Comparison of ENCODE assay signal across 15 mouse cellular contexts in the genomic region with DNA sequence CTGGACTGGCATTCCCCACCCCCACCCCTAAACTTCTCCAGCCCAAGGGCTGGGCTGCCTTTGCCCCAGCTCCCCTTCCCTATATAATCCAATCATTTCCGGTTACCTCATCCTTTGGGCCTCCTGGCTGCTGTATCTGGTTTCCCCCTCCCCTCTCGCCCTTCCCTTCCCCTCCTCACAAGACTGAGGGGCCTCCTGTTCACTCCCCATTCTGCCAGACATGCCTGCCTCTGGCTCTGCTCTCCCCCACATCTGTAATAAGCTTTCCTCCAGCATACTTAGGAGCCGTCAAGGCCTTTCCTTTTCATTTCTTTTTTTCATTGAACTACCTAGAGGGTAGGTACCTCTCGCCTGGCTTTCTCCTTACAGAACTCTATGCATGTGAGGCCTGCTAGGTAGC. TPM values are rescaled to one million over a fixed set of nuclear protein-coding genes. Genes with fewer than 3 reads are reported as not detected.
DNase-seq lines count a peak whose midpoint lies in the region; ATAC-seq and TF ChIP-seq lines count a peak whose summit lies in the region.
"Had no signal": no experiment of that assay in that cellular context is flagged by ENCODE, and none has a peak within 500 bp of the region (broad histone marks: within the 10 kb centered on the region; RNA-seq: fewer than 3 reads in every experiment).

No protein-coding gene starts in this region.

- DNase-seq in kidney, postnatal 0 days (ENCODE audit: low spot score): peak; percentile 76
- no peak for DNase-seq in kidney, postnatal 36 days
- no peak for DNase-seq in limb, embryonic 10.5 days (ENCODE audit: low spot score)
- no peak for DNase-seq in layer of hippocampus, postnatal 25 days (ENCODE audit: extremely low spot score in 1 of 2, low spot score in 1 of 2)
- no peak for DNase-seq in right cerebral cortex, postnatal 36 days (ENCODE audit: low spot score in 2 of 2)
- DNase-seq: cerebellum, postnatal 36 days; forebrain, postnatal 0 days; heart, adult 18-20 months; layer of hippocampus, postnatal 36 days; lung, postnatal 4 days had no signal

- 44% methylated on average over 4 of the region's 4 CpGs for WGBS in heart, embryonic 14.5 days
- WGBS in heart, embryonic 11.5 days (ENCODE audit: insufficient replicate concordance): 54% methylated on average over 4 of the region's 4 CpGs
- 38% methylated on average over 4 of the region's 4 CpGs for WGBS in kidney, postnatal 0 days
- 69% methylated on average over 4 of the region's 4 CpGs for WGBS in limb, embryonic 10.5 days
- 42% methylated on average over 4 of the region's 4 CpGs for WGBS in midbrain, embryonic 16.5 days

- H3K9me3 ChIP-seq in heart, embryonic 14.5 days (ENCODE audit: control insufficient read depth, low read length): no peaks in the 10 kb centered on the region
- H3K9me3 ChIP-seq in heart, embryonic 11.5 days (replicated peaks; ENCODE audit: control insufficient read depth, low read length): no peaks in the 10 kb centered on the region
- no peaks in the 10 kb centered on the region for H3K9me3 ChIP-seq in kidney, postnatal 0 days (replicated peaks; ENCODE audit: low read length)
- H3K9me3 ChIP-seq in limb, embryonic 10.5 days (replicated peaks): no peaks in the 10 kb centered on the region
- no peaks in the 10 kb centered on the region for H3K9me3 ChIP-seq in midbrain, embryonic 16.5 days (replicated peaks; ENCODE audit: control insufficient read depth, low read length, poor library complexity, severe bottlenecking)

- no peak overlapping the region for H3K4me3 ChIP-seq in heart, embryonic 14.5 days (ENCODE audit: control insufficient read depth in 1 of 2, insufficient read depth in 1 of 2, low read depth in 1 of 2, low read length in 2 of 2)
- H3K4me3 ChIP-seq in heart, embryonic 11.5 days (ENCODE audit: low read depth, low read length): no peak overlapping the region
- no peak overlapping the region for H3K4me3 ChIP-seq in kidney, postnatal 0 days (replicated peaks; ENCODE audit: low read depth, low read length)
- no peak overlapping the region for H3K4me3 ChIP-seq in limb, embryonic 10.5 days
- no peak overlapping the region for H3K4me3 ChIP-seq in midbrain, embryonic 16.5 days (ENCODE audit: low read depth, low read length)

- H3K27ac ChIP-seq in heart, embryonic 14.5 days (replicated peaks in 1 of 2; ENCODE audit: control insufficient read depth in 1 of 2, insufficient read depth in 1 of 2, low read depth in 2 of 2, low read length in 2 of 2): peak overlapping the region; percentile 5 to 42; a peak in 2 of 4 replicates
- H3K27ac ChIP-seq in heart, embryonic 11.5 days (ENCODE audit: low read depth, low read length): no peak overlapping the region
- peak overlapping the region; percentile 60 for H3K27ac ChIP-seq in kidney, postnatal 0 days
- H3K27ac ChIP-seq in limb, embryonic 10.5 days: peak overlapping the region; percentile 73; the same call in 1 of the 2 replicates
- H3K27ac ChIP-seq in midbrain, embryonic 16.5 days (ENCODE audit: low read length): no peak overlapping the region
- H3K27ac ChIP-seq: liver, embryonic 14.5 days; stomach, postnatal 0 days had no signal

- no peaks in the 10 kb centered on the region for H3K27me3 ChIP-seq in heart, embryonic 14.5 days (ENCODE audit: control insufficient read depth, insufficient read depth, low read length)
- no peaks in the 10 kb centered on the region for H3K27me3 ChIP-seq in heart, embryonic 11.5 days (ENCODE audit: control insufficient read depth, insufficient read depth, low read length)
- no peaks in the 10 kb centered on the region for H3K27me3 ChIP-seq in kidney, postnatal 0 days (ENCODE audit: insufficient read depth, low read length)
- no peaks in the 10 kb centered on the region for H3K27me3 ChIP-seq in limb, embryonic 10.5 days (ENCODE audit: low read depth, poor library complexity, severe bottlenecking)
- H3K27me3 ChIP-seq in midbrain, embryonic 16.5 days (ENCODE audit: control insufficient read depth, insufficient read depth, low read depth, low read length): no peaks in the 10 kb centered on the region; the same call in 1 of the 2 replicates

- H3K36me3 ChIP-seq in heart, embryonic 14.5 days (ENCODE audit: control insufficient read depth, insufficient read depth, low read length): no peaks in the 10 kb centered on the region
- H3K36me3 ChIP-seq in heart, embryonic 11.5 days (ENCODE audit: control insufficient read depth, insufficient read depth, low read length): no peaks in the 10 kb centered on the region
- no peaks in the 10 kb centered on the region for H3K36me3 ChIP-seq in kidney, postnatal 0 days (ENCODE audit: insufficient read depth, low read length)
- no peaks in the 10 kb centered on the region for H3K36me3 ChIP-seq in limb, embryonic 10.5 days
- H3K36me3 ChIP-seq in midbrain, embryonic 16.5 days (ENCODE audit: control insufficient read depth, insufficient read depth, low read length): no peaks in the 10 kb centered on the region

- peaks cover 16 to 23% of the 10 kb centered on the region in 2 experiments for H3K4me1 ChIP-seq in heart, embryonic 14.5 days (ENCODE audit: control insufficient read depth in 2 of 2, insufficient read depth in 2 of 2, low read length in 2 of 2)
- H3K4me1 ChIP-seq in heart, embryonic 11.5 days (ENCODE audit: control insufficient read depth, insufficient read depth, low read length): peaks cover 17% of the 10 kb centered on the region
- peaks cover 17% of the 10 kb centered on the region; the same call in 1 of the 2 replicates for H3K4me1 ChIP-seq in kidney, postnatal 0 days (replicated peaks; ENCODE audit: insufficient read depth, low read length)
- peaks cover 37% of the 10 kb centered on the region for H3K4me1 ChIP-seq in limb, embryonic 10.5 days
- H3K4me1 ChIP-seq in midbrain, embryonic 16.5 days (ENCODE audit: control insufficient read depth, insufficient read depth, low read length): peaks cover 4% of the 10 kb centered on the region; the same call in 1 of the 2 replicates

- ATAC-seq in heart, embryonic 14.5 days (ENCODE audit: insufficient number of reproducible peaks, insufficient read depth, low FRiP score, low read depth): no peak
- ATAC-seq in heart, embryonic 11.5 days (replicated peaks; ENCODE audit: insufficient number of reproducible peaks, low FRiP score, low TSS enrichment): no peak
- ATAC-seq in kidney, postnatal 0 days (replicated peaks; ENCODE audit: low FRiP score, low read depth): peak; percentile 23; the same call in 1 of the 2 replicates
- ATAC-seq in midbrain, embryonic 16.5 days: no peak
- ATAC-seq: forebrain, postnatal 0 days had no signal

- H3K4me2 ChIP-seq in heart, embryonic 14.5 days (ENCODE audit: low read length): no peak overlapping the region
- no peak overlapping the region for H3K4me2 ChIP-seq in heart, embryonic 11.5 days
- no peak overlapping the region for H3K4me2 ChIP-seq in kidney, postnatal 0 days (ENCODE audit: low read length)
- H3K4me2 ChIP-seq in midbrain, embryonic 16.5 days (ENCODE audit: low read length): no peak overlapping the region

- TF ChIP-seq CTCF in kidney, postnatal 0 days (IDR thresholded peaks at IDR 0.05; ENCODE audit: low read depth): no peak

- peak overlapping the region; percentile 31 for H3K9ac ChIP-seq in heart, embryonic 14.5 days (ENCODE audit: low read length)
- no peak overlapping the region for H3K9ac ChIP-seq in heart, embryonic 11.5 days (ENCODE audit: low read depth, low read length)
- no peak overlapping the region for H3K9ac ChIP-seq in kidney, postnatal 0 days (ENCODE audit: low read depth, low read length)
- H3K9ac ChIP-seq in midbrain, embryonic 16.5 days (ENCODE audit: low read depth, low read length): 0 out of 2 replicates have a peak overlapping the region, but pooled peaks have one; percentile 10
- H3K9ac ChIP-seq: forebrain, postnatal 0 days; liver, embryonic 14.5 days had no signal

RNA-seq across cellular contexts. Expression of a gene that starts 19.9 kb away (rescaled TPM):
- 10.5 and 13.3 TPM in 2 replicates for polyA plus RNA-seq in heart, embryonic 14.5 days (2014; fragmentation: Nextera tagmentation; extraction: Ambion mirVana)
- polyA plus RNA-seq in heart, embryonic 11.5 days (2014; fragmentation: Nextera tagmentation; extraction: Ambion mirVana): 12.1 and 14.8 TPM in 2 replicates
- polyA plus RNA-seq in kidney, postnatal 0 days (2015; fragmentation: Nextera tagmentation; extraction: Ambion mirVana): 5.7 and 6.4 TPM in 2 replicates
- 10.9 and 11.4 TPM in 2 replicates for polyA plus RNA-seq in limb, embryonic 10.5 days (2016; fragmentation: Nextera tagmentation; extraction: Ambion mirVana)
- 14.6 and 15.7 TPM in 2 replicates for polyA plus RNA-seq in midbrain, embryonic 16.5 days (2015; fragmentation: Nextera tagmentation; extraction: Ambion mirVana)
- total RNA-seq in layer of hippocampus, postnatal 25 days (2021): 10 to 100 TPM; 19.8 to 22.9 TPM

RNA-seq across cellular contexts. Expression of a gene that starts 43.0 kb away (rescaled TPM):
- polyA plus RNA-seq in heart, embryonic 14.5 days (2014; fragmentation: Nextera tagmentation; extraction: Ambion mirVana): 36.6 and 36.9 TPM in 2 replicates
- polyA plus RNA-seq in heart, embryonic 11.5 days (2014; fragmentation: Nextera tagmentation; extraction: Ambion mirVana): 21.2 and 28.6 TPM in 2 replicates
- 72.2 and 75.0 TPM in 2 replicates for polyA plus RNA-seq in kidney, postnatal 0 days (2015; fragmentation: Nextera tagmentation; extraction: Ambion mirVana)
- polyA plus RNA-seq in limb, embryonic 10.5 days (2016; fragmentation: Nextera tagmentation; extraction: Ambion mirVana): 83.2 and 85.7 TPM in 2 replicates
- polyA plus RNA-seq in midbrain, embryonic 16.5 days (2015; fragmentation: Nextera tagmentation; extraction: Ambion mirVana): 36.9 and 49.2 TPM in 2 replicates
- total RNA-seq in layer of hippocampus, postnatal 25 days (2021): 10 to 100 TPM; 49.2 to 51.1 TPM

Comparison
In these comparisons a context has a peak if more than half of its experiments do, and no peak if none do; other contexts are left out.
1. H3K27ac ChIP-seq: peak in heart, embryonic 14.5 days (2 of 2), kidney, postnatal 0 days (single experiment) and limb, embryonic 10.5 days (single experiment); none in heart, embryonic 11.5 days (single experiment) and midbrain, embryonic 16.5 days (single experiment).
2. H3K9ac ChIP-seq: peak in heart, embryonic 14.5 days (single experiment) and midbrain, embryonic 16.5 days (single experiment); none in heart, embryonic 11.5 days (single experiment) and kidney, postnatal 0 days (single experiment).